Mouse (Mus musculus) lung, postnatal 0 days (tissue): ENCODE results near the gene Adgrl2. TPM values are rescaled to one million over a fixed set of nuclear protein-coding genes. Genes with fewer than 3 reads are reported as not detected.
A peak's percentile ranks its signal among the peaks of the same experiment; 100 is the strongest.

Experiments used
- ATAC-seq: fragments of 200-750 bp; cut with Nextera tagmentation; 2 replicates; pipeline ENCODE4 v1.8.0; 2017; ENCODE audit warnings: moderate library complexity
- DNase-seq: peaks from one replicate; pipeline ENCODE4 v3.0.0-alpha.2; 2016; ENCODE audit warnings: low spot score
- H3K27ac ChIP-seq: fragments of 300-500 bp; sonication (generic); 2 replicates; pipeline ENCODE4 v1.5.1; 2014; ENCODE audit warnings: antibody characterized with exemption, mild to moderate bottlenecking, low read length, mixed read lengths
- H3K27me3 ChIP-seq: fragments of 300-500 bp; sonication (generic); replicated peaks from 2 replicates; pipeline ENCODE4 v1.6.1; 2014; ENCODE audit warnings: low read length, mixed read lengths; ENCODE audit not compliant: insufficient read depth
- H3K36me3 ChIP-seq: fragments of 300-500 bp; sonication (generic); 2 replicates; pipeline ENCODE4 v1.6.1; 2014; ENCODE audit warnings: low read length, mixed read lengths; ENCODE audit not compliant: insufficient read depth
- H3K4me1 ChIP-seq: fragments of 300-500 bp; sonication (generic); 2 replicates; pipeline ENCODE4 v1.6.1; 2014; ENCODE audit warnings: antibody characterized with exemption, low read depth, low read length, mixed read lengths; ENCODE audit not compliant: insufficient read depth
- H3K4me2 ChIP-seq: fragments of 300-500 bp; sonication (generic); replicated peaks from 2 replicates; pipeline ENCODE4 v1.6.1; 2014; ENCODE audit warnings: low read depth, mild to moderate bottlenecking, low read length, moderate library complexity, mixed read lengths
- H3K4me3 ChIP-seq: fragments of 300-500 bp; sonication (generic); 2 replicates; pipeline ENCODE4 v1.5.1; 2014; ENCODE audit warnings: low read depth, low read length
- H3K9ac ChIP-seq: fragments of 300-500 bp; sonication (generic); replicated peaks from 2 replicates; pipeline ENCODE4 v1.6.1; 2014; ENCODE audit warnings: low read depth, mild to moderate bottlenecking
- H3K9me3 ChIP-seq: fragments of 300-500 bp; sonication (generic); 2 replicates; pipeline ENCODE4 v1.6.1; 2016; ENCODE audit warnings: low read length, mixed read lengths
- CTCF ChIP-seq: IDR thresholded peaks from 2 replicates; pipeline ENCODE4 v1.5.1; 2016; ENCODE audit warnings: antibody characterized with exemption, mild to moderate bottlenecking
- EP300 ChIP-seq: IDR thresholded peaks from 2 replicates; pipeline ENCODE4 v1.6.1; 2016; ENCODE audit warnings: antibody characterized with exemption, mild to moderate bottlenecking, control low read depth
- WGBS: fragments of 180-500 bp; shearing (Covaris S2); extraction: QIAGEN DNeasy Blood & Tissue Kit; methylation state at CpG from one replicate; pipeline ENCODE4 v1.1.7; 2014; 5-methylcytosine and 5-hydroxymethylcytosine counted together
- polyA plus RNA-seq: library from polyadenylated mRNA; unstranded; fragments of >200 nt; fragmentation: Nextera tagmentation; extraction: Ambion mirVana; gene quantifications from 2 replicates; pipeline ENCODE4 v1.2.1, GENCODE M21; 2015

Gene Adgrl2
- polyA plus RNA-seq, 1 experiment from 2014 or later, result 46.3 TPM

- no peak overlapping the region for H3K9ac ChIP-seq
- H3K4me1 ChIP-seq, result peaks cover 5% of the 10 kb centered on the region; the same call in 1 of the 2 replicates
- H3K27ac ChIP-seq, result 0 out of 2 replicates have a peak overlapping the region, but pooled peaks have one; percentile 5
- no peaks in the 10 kb centered on the region for H3K9me3 ChIP-seq
- DNase-seq, result no peak
- no peak overlapping the region for H3K4me3 ChIP-seq
- H3K27me3 ChIP-seq, result no peaks in the 10 kb centered on the region
- 60% methylated on average over 3 of the region's 3 CpGs for WGBS
- H3K4me2 ChIP-seq, result no peak overlapping the region
- no peaks in the 10 kb centered on the region for H3K36me3 ChIP-seq
- 0 out of 2 replicates have a peak, but pooled peaks have one; percentile 36 for ATAC-seq
- 0 out of 2 replicates have a peak, but pooled peaks have one; percentile 10 for TF ChIP-seq EP300
- no peak for TF ChIP-seq CTCF
Measured at GRCm38 (mm10) chr3:148907873-148908272, 82.5 kb downstream of the Adgrl2 start.

GRCm38 (mm10) chr3:148907024-148907778 lies 83.2 kb downstream of the Adgrl2 start:
- H3K4me2 ChIP-seq, result no peak overlapping the region
- ATAC-seq, result peak; percentile 67
- peak; percentile 47 for DNase-seq
- no peak for TF ChIP-seq CTCF
- no peak; the same call in 1 of the 2 replicates for TF ChIP-seq EP300
- H3K36me3 ChIP-seq, result no peaks in the 10 kb centered on the region
- H3K27me3 ChIP-seq, result no peaks in the 10 kb centered on the region
- H3K27ac ChIP-seq, result no peak overlapping the region
- H3K4me1 ChIP-seq, result peaks cover 5% of the 10 kb centered on the region; the same call in 1 of the 2 replicates
- 26% methylated on average over 6 of the region's 6 CpGs for WGBS
- H3K9ac ChIP-seq, result no peak overlapping the region
- H3K9me3 ChIP-seq, result no peaks in the 10 kb centered on the region
- no peak overlapping the region for H3K4me3 ChIP-seq

GRCm38 (mm10) chr3:148905906-148906779 lies 84.2 kb downstream of the Adgrl2 start:
- WGBS, result 64% methylated on average over 13 of the region's 13 CpGs
- TF ChIP-seq CTCF (no peak), EP300 (no peak)
- Histone ChIP-seq H3K36me3 (no peaks in the 10 kb centered on the region), H3K27me3 (no peaks in the 10 kb centered on the region), H3K4me2 (0 out of 2 replicates have a peak overlapping the region, but pooled peaks have one; percentile 11), H3K4me1 (peaks cover 5% of the 10 kb centered on the region; the same call in 1 of the 2 replicates), H3K27ac (no peak overlapping the region), H3K4me3 (no peak overlapping the region), H3K9me3 (no peaks in the 10 kb centered on the region), H3K9ac (no peak overlapping the region)
- ATAC-seq (peak; percentile 43; the same call in 1 of the 2 replicates), DNase-seq (no peak)

GRCm38 (mm10) chr3:148905435-148905834 lies 84.9 kb downstream of the Adgrl2 start:
- Histone ChIP-seq H3K27ac (no peak overlapping the region), H3K36me3 (no peaks in the 10 kb centered on the region), H3K9ac (no peak overlapping the region), H3K4me2 (no peak overlapping the region), H3K9me3 (no peaks in the 10 kb centered on the region), H3K4me1 (peaks cover 5% of the 10 kb centered on the region; the same call in 1 of the 2 replicates), H3K4me3 (no peak overlapping the region), H3K27me3 (no peaks in the 10 kb centered on the region)
- WGBS, result 91% methylated on average over 7 of the region's 7 CpGs
- ATAC-seq (no peak), DNase-seq (no peak)
- TF ChIP-seq CTCF (no peak), EP300 (no peak)

- DNase-seq (no peak), ATAC-seq (no peak)
- TF ChIP-seq EP300 (no peak), CTCF (no peak)
- Histone ChIP-seq H3K36me3 (no peaks in the 10 kb centered on the region), H3K4me3 (no peak overlapping the region), H3K4me1 (peaks cover 7% of the 10 kb centered on the region; the same call in 1 of the 2 replicates), H3K4me2 (no peak overlapping the region), H3K9me3 (no peaks in the 10 kb centered on the region), H3K9ac (no peak overlapping the region), H3K27ac (0 out of 2 replicates have a peak overlapping the region, but pooled peaks have one; percentile 5), H3K27me3 (no peaks in the 10 kb centered on the region)
- 55% methylated on average over 6 of the region's 6 CpGs for WGBS
Measured at GRCm38 (mm10) chr3:148899857-148900256, 90.5 kb downstream of the Adgrl2 start.

GRCm38 (mm10) chr3:148899416-148899815 lies 90.9 kb downstream of the Adgrl2 start:
- peaks cover 7% of the 10 kb centered on the region; the same call in 1 of the 2 replicates for H3K4me1 ChIP-seq
- WGBS, result 39% methylated on average over 6 of the region's 6 CpGs
- peak; percentile 68 for ATAC-seq

More at GRCm38 (mm10) chr3:148899416-148899815, 90.9 kb downstream of the Adgrl2 start:
- peak; percentile 38 for DNase-seq
- H3K36me3 ChIP-seq, result no peaks in the 10 kb centered on the region
- TF ChIP-seq CTCF, result no peak
- no peak for TF ChIP-seq EP300
- no peak overlapping the region for H3K4me3 ChIP-seq
- no peak overlapping the region for H3K9ac ChIP-seq
- H3K27ac ChIP-seq, result 0 out of 2 replicates have a peak overlapping the region, but pooled peaks have one; percentile 5
- H3K27me3 ChIP-seq, result no peaks in the 10 kb centered on the region
- H3K4me2 ChIP-seq, result no peak overlapping the region
- no peaks in the 10 kb centered on the region for H3K9me3 ChIP-seq
